Mouse (Mus musculus) right cerebral cortex, postnatal 25 days (tissue): ENCODE results near the gene Fnip2.

Source experiments
- DNase-seq: peaks from one replicate; pipeline ENCODE4 v3.0.0; 2022

Fnip2 gene

DNA sequence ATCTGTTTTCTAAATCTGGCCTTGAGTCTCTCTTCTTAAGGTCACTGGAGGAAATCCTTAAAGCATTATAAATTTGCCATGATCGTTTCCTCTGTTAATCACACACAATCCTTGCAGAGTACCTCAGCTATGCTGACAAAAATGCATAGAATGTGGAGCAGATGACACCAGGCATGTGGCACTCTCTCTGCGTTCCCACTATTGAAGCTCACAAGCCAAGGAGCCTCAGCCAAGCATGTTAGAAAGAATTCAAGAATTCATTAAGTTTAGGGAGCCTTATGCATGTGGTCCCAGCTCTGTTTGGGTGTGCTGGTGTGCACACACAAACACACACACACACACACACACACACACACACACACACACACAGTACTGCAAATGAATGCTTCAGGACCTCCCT is 155.9 kb downstream of the Fnip2 start:
- DNase-seq: no peak

DNA sequence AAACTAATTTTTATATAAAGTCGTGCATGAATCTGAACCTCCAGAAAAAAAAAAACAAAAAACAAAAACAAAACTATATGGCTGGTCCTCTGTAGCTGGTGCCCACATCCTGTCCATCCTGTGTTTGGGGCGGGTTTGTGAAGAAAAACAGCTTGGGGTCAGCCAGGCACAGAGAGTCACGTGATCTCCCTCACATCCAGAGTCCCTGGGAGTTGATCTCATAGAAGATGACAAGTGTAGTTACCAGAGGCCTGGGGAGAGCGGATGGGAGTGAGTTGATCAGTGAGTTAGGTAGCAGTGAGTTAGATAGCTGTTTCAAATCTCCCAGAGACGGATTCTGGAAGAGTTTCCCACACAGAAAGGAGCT is 157.0 kb downstream of the Fnip2 start:
- no peak for DNase-seq

DNA sequence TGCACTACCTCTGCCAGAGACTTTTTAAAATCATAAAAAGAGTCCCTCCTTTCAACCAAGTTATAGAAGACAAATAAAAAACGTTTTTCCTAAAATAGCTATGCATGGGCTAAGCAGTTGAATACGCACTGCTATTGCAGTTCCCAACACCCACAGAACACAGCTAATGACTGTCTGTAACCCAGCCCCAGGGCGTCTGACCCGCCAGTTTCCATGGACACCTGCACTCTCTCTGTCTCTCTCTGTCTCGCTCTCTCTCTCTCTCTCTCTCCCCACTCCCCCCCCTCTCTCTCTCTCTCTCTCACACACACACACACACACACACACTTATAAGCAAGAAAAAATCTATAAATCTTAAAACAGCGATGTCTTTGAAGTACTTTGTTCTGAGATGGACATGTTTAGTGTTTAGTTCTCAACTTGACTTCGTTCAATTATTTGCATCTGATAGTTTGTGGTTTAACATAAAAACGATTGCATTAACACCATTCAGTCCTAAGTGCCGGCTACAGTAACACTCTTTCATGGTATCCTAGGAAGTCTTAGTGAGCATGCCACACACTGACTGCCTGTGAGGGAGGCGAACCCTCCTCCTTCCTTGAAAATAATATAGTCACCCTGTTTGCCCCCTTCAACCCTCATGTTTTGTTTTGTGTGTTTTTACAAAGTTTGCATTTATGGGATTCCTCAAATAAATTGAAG is 157.5 kb downstream of the Fnip2 start:
- no peak for DNase-seq

DNA sequence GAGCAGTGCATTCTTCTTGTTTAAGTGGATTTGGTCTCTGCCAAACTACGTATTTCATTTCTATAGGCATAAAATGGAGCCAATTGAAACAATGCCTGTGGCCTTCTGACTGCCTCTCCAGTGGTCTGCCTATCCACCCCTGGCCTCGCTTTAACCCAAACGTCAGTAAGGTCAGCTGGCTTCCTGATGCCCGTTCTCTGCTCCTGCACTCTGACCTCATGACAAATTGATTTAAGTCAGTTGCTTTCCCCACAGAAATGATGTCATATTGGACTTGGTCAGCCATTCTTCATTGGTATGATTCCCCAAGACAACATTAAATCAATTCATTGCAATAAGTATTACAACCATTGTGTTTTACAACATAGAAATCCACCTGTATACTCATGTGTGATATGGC is 159.1 kb downstream of the Fnip2 start:
- no peak for DNase-seq
